Mouse (Mus musculus) heart, postnatal 14 days (tissue): ENCODE results near the gene Lrrc1. TPM values are rescaled to one million over a fixed set of nuclear protein-coding genes. Genes with fewer than 3 reads are reported as not detected.

Source experiments
- DNase-seq, 2 experiments: peaks; one replicate each; pipeline ENCODE4 v3.0.0; 2021 to 2022
- intact Hi-C: fragments of 180-260 bp; cut with DNase I; formaldehyde crosslinking; loops from one replicate; pipeline ENCODE4 v1.15.1; 2025
- total RNA-seq, 2 experiments: library from RNA; stranded (reverse); gene quantifications; 2 replicates each; pipeline ENCODE4 v1.2.3; 2021

Gene Lrrc1
- total RNA-seq, 2 experiments from 2014 or later, result 18.7 to 19.9 TPM

GRCm38 (mm10) chr9:77469791-77470607 is 74.7 kb downstream of the Lrrc1 start:
- peak in 1 of 2 experiments; percentile 17 for DNase-seq
- intact Hi-C loops, result no loop called here

GRCm38 (mm10) chr9:77466926-77467325 is 77.7 kb downstream of the Lrrc1 start:
- intact Hi-C loops, result no loop called here
- DNase-seq, result no peak

GRCm38 (mm10) chr9:77465401-77465800 is 79.3 kb downstream of the Lrrc1 start:
- no peak for DNase-seq
- intact Hi-C loops, result no loop called here

GRCm38 (mm10) chr9:77463861-77464260 is 80.8 kb downstream of the Lrrc1 start:
- intact Hi-C loops, result loop anchor here (5.0 kb wide), 1 partner anchor 78 kb away; the partner anchor contains the start of gene Lrrc1
- peak in 1 of 2 experiments; percentile 49 for DNase-seq

GRCm38 (mm10) chr9:77463195-77463594 is 81.5 kb downstream of the Lrrc1 start:
- intact Hi-C loops, result loop anchor here (5.0 kb wide), 1 partner anchor 79 kb away; the partner anchor contains the start of gene Lrrc1
- no peak for DNase-seq

- intact Hi-C loops, result loop anchor here (5.0 kb wide), 1 partner anchor 81 kb away; the partner anchor contains the start of gene Lrrc1
- no peak for DNase-seq
Observed at GRCm38 (mm10) chr9:77461371-77461915, 83.2 kb downstream of the Lrrc1 start.

GRCm38 (mm10) chr9:77460408-77460807 is 84.3 kb downstream of the Lrrc1 start:
- DNase-seq, result no peak
- intact Hi-C loops, result loop anchor here (5.0 kb wide), 1 partner anchor 82 kb away; the partner anchor contains the start of gene Lrrc1

GRCm38 (mm10) chr9:77459365-77459764 is 85.3 kb downstream of the Lrrc1 start:
- intact Hi-C loops, result no loop called here
- no peak for DNase-seq

GRCm38 (mm10) chr9:77456169-77456826 is 88.4 kb downstream of the Lrrc1 start:
- intact Hi-C loops, result no loop called here
- no peak for DNase-seq

- intact Hi-C loops, result no loop called here
- DNase-seq, result no peak
Observed at GRCm38 (mm10) chr9:77455439-77456168, 89.1 kb downstream of the Lrrc1 start.

- no peak for DNase-seq
- intact Hi-C loops, result no loop called here
Observed at GRCm38 (mm10) chr9:77452046-77452807, 92.4 kb downstream of the Lrrc1 start.

GRCm38 (mm10) chr9:77450447-77450846 is 94.2 kb downstream of the Lrrc1 start:
- intact Hi-C loops, result no loop called here
- no peak for DNase-seq

- intact Hi-C loops, result no loop called here
- no peak for DNase-seq
Observed at GRCm38 (mm10) chr9:77444876-77445275, 99.8 kb downstream of the Lrrc1 start.

- intact Hi-C loops, result no loop called here
Observed at GRCm38 (mm10) chr9:77439371-77439770, 105.3 kb downstream of the Lrrc1 start.

GRCm38 (mm10) chr9:77438836-77439271 is 105.8 kb downstream of the Lrrc1 start:
- peak in 1 of 2 experiments; percentile 19 for DNase-seq
- intact Hi-C loops, result no loop called here

More at GRCm38 (mm10) chr9:77439371-77439770, 105.3 kb downstream of the Lrrc1 start:
- DNase-seq, result no peak

GRCm38 (mm10) chr9:77437131-77437530 is 107.5 kb downstream of the Lrrc1 start:
- DNase-seq, result no peak
- intact Hi-C loops, result no loop called here

GRCm38 (mm10) chr9:77434965-77435364 is 109.7 kb downstream of the Lrrc1 start:
- DNase-seq, result no peak
- intact Hi-C loops, result no loop called here

GRCm38 (mm10) chr9:77433476-77433875 is 111.2 kb downstream of the Lrrc1 start:
- no peak for DNase-seq
- intact Hi-C loops, result no loop called here

- DNase-seq, result no peak
- intact Hi-C loops, result no loop called here
Observed at GRCm38 (mm10) chr9:77432030-77432429, 112.6 kb downstream of the Lrrc1 start.
